Mouse (Mus musculus) hindbrain, embryonic 11.5 days (tissue): Measurements from ENCODE around the gene Fgd1. TPM values are rescaled to one million over a fixed set of nuclear protein-coding genes. Genes with fewer than 3 reads are reported as not detected.

Source experiments
- ATAC-seq: fragments of 200-750 bp; cut with Nextera tagmentation; 2 replicates; pipeline ENCODE4 v1.8.0; 2017; ENCODE audit warnings: mild to moderate bottlenecking, moderate TSS enrichment, moderate library complexity; ENCODE audit not compliant: low FRiP score
- DNase-seq: peaks from one replicate; pipeline ENCODE4 v3.0.0-alpha.2; 2015; ENCODE audit warnings: low spot score
- H3K27ac ChIP-seq: fragments of 300-500 bp; sonication (generic); 2 replicates; pipeline ENCODE4 v1.5.1; 2014; ENCODE audit warnings: mild to moderate bottlenecking, low read depth, low read length
- H3K27me3 ChIP-seq: fragments of 300-500 bp; sonication (generic); 2 replicates; pipeline ENCODE4 v1.6.1; 2014; ENCODE audit warnings: mild to moderate bottlenecking, low read length, moderate library complexity, mixed read lengths; ENCODE audit not compliant: control insufficient read depth, insufficient read depth
- H3K36me3 ChIP-seq: fragments of 300-500 bp; sonication (generic); 2 replicates; pipeline ENCODE4 v1.6.1; 2014; ENCODE audit warnings: mild to moderate bottlenecking, low read length, moderate library complexity, mixed read lengths; ENCODE audit not compliant: control insufficient read depth, insufficient read depth
- H3K4me1 ChIP-seq: fragments of 300-500 bp; sonication (generic); replicated peaks from 2 replicates; pipeline ENCODE4 v1.6.1; 2014; ENCODE audit warnings: low read length, mixed read lengths; ENCODE audit not compliant: control insufficient read depth, insufficient read depth
- H3K4me2 ChIP-seq: fragments of 300-500 bp; sonication (generic); replicated peaks from 2 replicates; pipeline ENCODE4 v1.6.1; 2014; ENCODE audit warnings: mild to moderate bottlenecking, low read depth, low read length
- H3K4me3 ChIP-seq: fragments of 300-500 bp; sonication (generic); 2 replicates; pipeline ENCODE4 v1.5.1; 2014; ENCODE audit warnings: low read depth, low read length
- H3K9ac ChIP-seq: fragments of 300-500 bp; sonication (generic); 2 replicates; pipeline ENCODE4 v1.6.1; 2014; ENCODE audit warnings: low read depth, low read length
- H3K9me3 ChIP-seq: fragments of 300-500 bp; sonication (generic); 2 replicates; pipeline ENCODE4 v1.6.1; 2016; ENCODE audit warnings: low read length; ENCODE audit not compliant: control insufficient read depth
- WGBS: fragments of 180-500 bp; shearing (Covaris S2); extraction: QIAGEN DNeasy Blood & Tissue Kit; methylation state at CpG from one replicate; pipeline ENCODE4 v1.1.7; 2014; 5-methylcytosine and 5-hydroxymethylcytosine counted together
- polyA plus RNA-seq: library from polyadenylated mRNA; unstranded; fragments of >200 nt; fragmentation: Nextera tagmentation; extraction: Ambion mirVana; gene quantifications from 2 replicates; pipeline ENCODE4 v1.2.1, GENCODE M21; 2014

Gene Fgd1
- polyA plus RNA-seq, 1 experiment from 2014 or later = 9.3 TPM

- Histone ChIP-seq H3K9ac (no peak overlapping the region), H3K4me2 (no peak overlapping the region), H3K27me3 (no peaks in the 10 kb centered on the region), H3K36me3 (no peaks in the 10 kb centered on the region), H3K4me3 (no peak overlapping the region), H3K27ac (no peak overlapping the region), H3K9me3 (no peaks in the 10 kb centered on the region), H3K4me1 (no peaks in the 10 kb centered on the region)
- ATAC-seq (no peak), DNase-seq (no peak)
- whole genome bisulfite sequencing = 91% methylated on average over 7 of the region's 7 CpGs
These were observed 20.2 kb downstream of the Fgd1 start for GRCm38 (mm10) chrX:151066071-151066666.

GRCm38 (mm10) chrX:151067876-151068275 lies 21.9 kb downstream of the Fgd1 start:
- Histone ChIP-seq H3K36me3 (no peaks in the 10 kb centered on the region), H3K9me3 (no peaks in the 10 kb centered on the region), H3K4me3 (no peak overlapping the region), H3K27ac (no peak overlapping the region), H3K27me3 (no peaks in the 10 kb centered on the region), H3K4me2 (no peak overlapping the region), H3K9ac (no peak overlapping the region), H3K4me1 (no peaks in the 10 kb centered on the region)
- 97% methylated on average over 5 of the region's 5 CpGs for WGBS
- DNase-seq (no peak), ATAC-seq (no peak)

- Histone ChIP-seq H3K9me3 (no peaks in the 10 kb centered on the region), H3K4me1 (no peaks in the 10 kb centered on the region), H3K36me3 (no peaks in the 10 kb centered on the region), H3K27me3 (no peaks in the 10 kb centered on the region), H3K27ac (no peak overlapping the region), H3K4me2 (no peak overlapping the region), H3K4me3 (no peak overlapping the region), H3K9ac (no peak overlapping the region)
- WGBS = 95% methylated on average over 5 of the region's 5 CpGs
- no peak for DNase-seq
- ATAC-seq = no peak
These were observed 30.1 kb downstream of the Fgd1 start for GRCm38 (mm10) chrX:151076007-151076406.

- no peaks in the 10 kb centered on the region for H3K27me3 ChIP-seq
- ATAC-seq = no peak
- H3K4me1 ChIP-seq = no peaks in the 10 kb centered on the region
- no peaks in the 10 kb centered on the region for H3K9me3 ChIP-seq
- DNase-seq = no peak
- no peak overlapping the region for H3K4me2 ChIP-seq
- no peak overlapping the region for H3K4me3 ChIP-seq
- no peak overlapping the region for H3K27ac ChIP-seq
- no peaks in the 10 kb centered on the region for H3K36me3 ChIP-seq
- 71% methylated on average over 4 of the region's 4 CpGs for WGBS
- no peak overlapping the region for H3K9ac ChIP-seq
These were observed 31.1 kb downstream of the Fgd1 start for GRCm38 (mm10) chrX:151076941-151077485.

- Histone ChIP-seq H3K4me1 (no peaks in the 10 kb centered on the region), H3K27ac (no peak overlapping the region), H3K36me3 (0 out of 2 replicates have a peak, but pooled peaks cover 2% of the 10 kb centered on the region), H3K4me2 (no peak overlapping the region), H3K9me3 (no peaks in the 10 kb centered on the region), H3K4me3 (no peak overlapping the region), H3K27me3 (no peaks in the 10 kb centered on the region), H3K9ac (no peak overlapping the region)
- ATAC-seq = no peak
- 80% methylated on average over 2 of the region's 2 CpGs for WGBS
- no peak for DNase-seq
These were observed 39.6 kb downstream of the Fgd1 start for GRCm38 (mm10) chrX:151085599-151085998.

- 0 out of 2 replicates have a peak, but pooled peaks cover 2% of the 10 kb centered on the region for H3K36me3 ChIP-seq
- H3K9me3 ChIP-seq = no peaks in the 10 kb centered on the region
- H3K9ac ChIP-seq = no peak overlapping the region
- 74% methylated on average over 1 of the region's 1 CpGs for WGBS
- no peak for DNase-seq
- no peak overlapping the region for H3K4me3 ChIP-seq
- no peak for ATAC-seq
- H3K4me2 ChIP-seq = no peak overlapping the region
- H3K4me1 ChIP-seq = no peaks in the 10 kb centered on the region
- H3K27ac ChIP-seq = no peak overlapping the region
- H3K27me3 ChIP-seq = no peaks in the 10 kb centered on the region
These were observed 41.5 kb downstream of the Fgd1 start for GRCm38 (mm10) chrX:151087418-151087817.

GRCm38 (mm10) chrX:151096171-151097058 lies 50.5 kb downstream of the Fgd1 start, which contains the start of gene Tsr2:
Tsr2 (minus strand) TSS chrX:151096543.
- no peaks in the 10 kb centered on the region for H3K9me3 ChIP-seq
- peak within 1 kb of the TSS; percentile 60 for H3K4me3 ChIP-seq
- DNase-seq (peak; percentile 75), ATAC-seq (peak; percentile 94)
- WGBS = 18% methylated on average over 35 of the region's 35 CpGs
- no peaks in the 10 kb centered on the region for H3K36me3 ChIP-seq
- H3K9ac ChIP-seq = peak within 1 kb of the TSS; percentile 66
- peak within 1 kb of the TSS; percentile 36; the same call in 1 of the 2 replicates for H3K27ac ChIP-seq
- no peaks in the 10 kb centered on the region for H3K27me3 ChIP-seq
- peak within 1 kb of the TSS; percentile 45 for H3K4me2 ChIP-seq
- no peaks in the 10 kb centered on the region for H3K4me1 ChIP-seq

GRCm38 (mm10) chrX:151107301-151108067 lies 61.5 kb downstream of the Fgd1 start:
- H3K36me3 ChIP-seq = no peaks in the 10 kb centered on the region
- no peaks in the 10 kb centered on the region for H3K4me1 ChIP-seq
- H3K9ac ChIP-seq = no peak overlapping the region
- 60% methylated on average over 7 of the region's 7 CpGs for WGBS
- no peak for ATAC-seq
- H3K4me2 ChIP-seq = no peak overlapping the region
- H3K9me3 ChIP-seq = no peaks in the 10 kb centered on the region
- no peak overlapping the region for H3K4me3 ChIP-seq
- H3K27ac ChIP-seq = no peak overlapping the region
- no peaks in the 10 kb centered on the region for H3K27me3 ChIP-seq
- DNase-seq = no peak
